Mouse (Mus musculus) brain, adult 2 months (tissue): ENCODE results near the gene Hnrnpr.

ENCODE experiments used
- DNase-seq: peaks from one replicate; pipeline ENCODE4 v3.0.0; 2011; ENCODE audit warnings: low read depth, low spot score

The Hnrnpr gene

GRCm38 (mm10) chr4:136401806-136402205 lies 91.1 kb downstream of the Hnrnpr start:
- no peak for DNase-seq

GRCm38 (mm10) chr4:136407831-136408230 lies 97.1 kb downstream of the Hnrnpr start:
- DNase-seq = no peak
